Mouse (Mus musculus) neural tube, embryonic 13.5 days (tissue): ENCODE measurements at regions not wholly inside any gene's neighbourhood (a gene's known extent, or its start where the extent isn't known, plus 50 kb on each side); places are given as distances from the start of the nearest gene placed in this dataset.

ENCODE experiments used
- ATAC-seq: fragments of 200-750 bp; cut with Nextera tagmentation; 2 replicates; pipeline ENCODE4 v1.8.0; 2017; ENCODE audit warnings: low read depth, mild to moderate bottlenecking, moderate TSS enrichment, moderate library complexity
- H3K27ac ChIP-seq: fragments of 300-500 bp; sonication (generic); replicated peaks from 2 replicates; pipeline ENCODE4 v1.5.1; 2015; ENCODE audit warnings: moderate library complexity, mild to moderate bottlenecking, inconsistent platforms
- H3K27me3 ChIP-seq: fragments of 300-500 bp; sonication (generic); 2 replicates; pipeline ENCODE4 v1.6.1; 2015; ENCODE audit warnings: mild to moderate bottlenecking, inconsistent platforms
- H3K36me3 ChIP-seq: fragments of 300-500 bp; sonication (generic); 2 replicates; pipeline ENCODE4 v1.6.1; 2015; ENCODE audit warnings: mild to moderate bottlenecking, inconsistent platforms
- H3K4me1 ChIP-seq: fragments of 300-500 bp; sonication (generic); replicated peaks from 2 replicates; pipeline ENCODE4 v1.6.1; 2015; ENCODE audit warnings: inconsistent platforms
- H3K4me2 ChIP-seq: fragments of 300-500 bp; sonication (generic); 2 replicates; pipeline ENCODE4 v1.6.1; 2015; ENCODE audit warnings: inconsistent platforms, mild to moderate bottlenecking, moderate library complexity
- H3K4me3 ChIP-seq: fragments of 300-500 bp; sonication (generic); 2 replicates; pipeline ENCODE4 v1.5.1; 2015; ENCODE audit warnings: mild to moderate bottlenecking, inconsistent platforms
- H3K9ac ChIP-seq: fragments of 300-500 bp; sonication (generic); 2 replicates; pipeline ENCODE4 v1.6.1; 2015; ENCODE audit warnings: moderate library complexity, mild to moderate bottlenecking, inconsistent platforms
- H3K9me3 ChIP-seq: fragments of 300-500 bp; sonication (generic); 2 replicates; pipeline ENCODE4 v1.6.1; 2016; ENCODE audit warnings: inconsistent platforms
- WGBS: fragments of 180-500 bp; shearing (Covaris S2); methylation state at CpG from one replicate; pipeline ENCODE4 v1.1.7; 2015; 5-methylcytosine and 5-hydroxymethylcytosine counted together

DNA sequence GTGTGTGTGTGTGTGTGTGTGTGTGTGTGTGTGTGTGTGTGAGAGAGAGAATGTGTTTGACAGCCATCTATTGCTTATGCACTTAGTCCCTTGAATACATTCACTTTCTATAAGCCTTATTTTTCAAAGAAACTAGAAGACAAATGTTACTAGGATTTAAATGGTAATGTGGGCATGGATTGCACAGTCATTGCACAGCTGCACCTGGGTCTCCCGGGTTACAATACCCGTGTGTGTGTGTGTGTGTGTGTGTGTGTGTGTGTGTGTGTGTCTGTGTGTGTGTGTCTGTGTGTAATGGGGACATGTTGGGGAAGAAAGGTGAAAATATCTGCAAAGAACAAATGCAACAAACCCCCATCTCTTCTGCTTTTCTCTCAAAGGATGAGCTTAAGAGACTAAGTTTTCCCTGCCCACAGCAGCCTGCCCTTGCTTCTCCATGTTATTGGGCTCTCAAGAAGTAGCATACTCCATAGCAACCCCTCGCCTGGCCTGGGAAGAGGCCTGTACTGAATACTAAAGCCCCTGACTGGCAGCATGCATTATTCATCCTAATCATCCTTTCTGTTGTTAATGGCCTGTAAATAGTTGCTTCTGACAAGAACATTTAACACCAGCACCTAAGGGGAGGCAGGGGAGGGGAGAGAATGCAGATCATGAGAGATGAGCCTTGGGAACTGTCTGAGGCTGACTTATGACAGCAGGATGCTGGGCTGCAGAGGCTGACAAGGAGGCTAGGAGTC is 467.8 kb upstream of the Mctp2 start:
- peak; percentile 96 for ATAC-seq
- no peaks in the 10 kb centered on the region for H3K9me3 ChIP-seq
- H3K27me3 ChIP-seq: no peaks in the 10 kb centered on the region
- 20% methylated on average over 3 of the region's 3 CpGs for WGBS
- H3K9ac ChIP-seq: no peak overlapping the region
- no peak overlapping the region for H3K4me2 ChIP-seq
- no peak overlapping the region for H3K4me3 ChIP-seq
- peaks cover 21% of the 10 kb centered on the region for H3K4me1 ChIP-seq
- H3K36me3 ChIP-seq: no peaks in the 10 kb centered on the region
- H3K27ac ChIP-seq: peak overlapping the region; percentile 83

DNA sequence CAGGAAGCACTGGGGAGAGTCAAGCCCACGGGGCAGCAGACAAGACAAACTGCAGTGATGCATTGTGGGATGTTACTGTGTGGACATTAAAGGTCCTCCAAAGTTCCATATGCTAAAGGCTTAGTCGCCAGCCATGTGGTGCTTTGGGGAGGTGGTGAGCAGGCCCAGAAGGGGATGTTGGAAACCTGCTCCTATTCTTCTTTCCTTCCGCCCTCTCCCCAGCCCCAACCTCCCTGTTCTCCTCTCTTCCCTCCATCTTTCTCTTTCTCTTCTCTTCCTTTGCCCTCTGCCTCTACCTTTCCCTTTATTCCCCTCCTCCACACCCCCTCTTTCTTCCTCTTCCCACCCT is 468.3 kb upstream of the Mctp2 start:
- WGBS: 25% methylated on average over 3 of the region's 3 CpGs
- H3K4me3 ChIP-seq: no peak overlapping the region
- H3K4me1 ChIP-seq: peaks cover 21% of the 10 kb centered on the region
- peak overlapping the region; percentile 83 for H3K27ac ChIP-seq
- no peak overlapping the region for H3K9ac ChIP-seq
- ATAC-seq: peak; percentile 57; the same call in 1 of the 2 replicates
- H3K4me2 ChIP-seq: no peak overlapping the region
- no peaks in the 10 kb centered on the region for H3K27me3 ChIP-seq
- H3K9me3 ChIP-seq: no peaks in the 10 kb centered on the region
- no peaks in the 10 kb centered on the region for H3K36me3 ChIP-seq

DNA sequence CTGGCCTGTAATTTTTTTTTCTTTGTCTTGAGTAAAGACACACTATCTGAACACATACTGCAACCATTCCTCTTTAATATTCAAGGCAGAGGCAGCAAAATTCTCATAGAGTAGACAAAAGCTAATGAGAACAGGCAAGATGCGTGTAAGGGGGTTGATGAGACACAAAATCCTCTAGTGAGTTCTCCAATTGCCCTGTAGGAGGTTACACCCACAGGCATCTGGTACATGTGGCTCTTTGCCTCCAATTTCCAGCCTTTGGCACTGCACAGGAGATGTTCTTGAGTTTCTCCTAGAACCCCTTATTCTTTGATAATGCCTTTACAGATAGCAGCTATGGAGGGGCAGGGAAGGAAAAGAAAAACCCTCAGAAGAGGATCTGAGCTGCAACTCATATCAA is 480.9 kb upstream of the Mctp2 start:
- H3K4me1 ChIP-seq: no peaks in the 10 kb centered on the region
- no peak overlapping the region for H3K27ac ChIP-seq
- no peaks in the 10 kb centered on the region for H3K36me3 ChIP-seq
- H3K4me2 ChIP-seq: no peak overlapping the region
- no peak overlapping the region for H3K9ac ChIP-seq
- whole genome bisulfite sequencing: 67% methylated on average over 1 of the region's 1 CpGs
- no peak for ATAC-seq
- no peak overlapping the region for H3K4me3 ChIP-seq
- H3K9me3 ChIP-seq: no peaks in the 10 kb centered on the region
- no peaks in the 10 kb centered on the region for H3K27me3 ChIP-seq

DNA sequence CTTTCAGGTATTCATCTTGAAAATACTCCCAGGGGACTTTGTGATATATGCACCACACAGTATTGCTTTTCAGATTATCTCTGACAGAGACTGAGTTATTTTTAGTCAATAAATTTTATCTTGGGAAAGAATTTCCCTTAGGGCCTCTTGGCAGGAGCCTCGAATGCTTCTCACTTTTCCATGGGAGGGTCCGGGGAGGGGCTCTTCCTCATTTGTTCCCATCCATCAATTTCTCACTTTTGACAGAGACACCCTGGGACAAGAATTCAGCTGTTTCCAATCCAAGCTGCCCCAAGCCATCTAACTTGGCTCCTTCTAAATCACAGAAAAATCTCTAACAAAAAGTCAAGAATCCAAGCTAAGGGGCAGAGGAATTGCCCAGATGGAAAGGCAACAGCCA is 481.9 kb upstream of the Mctp2 start:
- H3K27ac ChIP-seq: no peak overlapping the region
- ATAC-seq: no peak
- no peak overlapping the region for H3K4me3 ChIP-seq
- H3K36me3 ChIP-seq: no peaks in the 10 kb centered on the region
- H3K4me2 ChIP-seq: no peak overlapping the region
- H3K9ac ChIP-seq: no peak overlapping the region
- H3K27me3 ChIP-seq: no peaks in the 10 kb centered on the region
- no peaks in the 10 kb centered on the region for H3K4me1 ChIP-seq
- H3K9me3 ChIP-seq: no peaks in the 10 kb centered on the region
- 21% methylated on average over 2 of the region's 2 CpGs for WGBS

DNA sequence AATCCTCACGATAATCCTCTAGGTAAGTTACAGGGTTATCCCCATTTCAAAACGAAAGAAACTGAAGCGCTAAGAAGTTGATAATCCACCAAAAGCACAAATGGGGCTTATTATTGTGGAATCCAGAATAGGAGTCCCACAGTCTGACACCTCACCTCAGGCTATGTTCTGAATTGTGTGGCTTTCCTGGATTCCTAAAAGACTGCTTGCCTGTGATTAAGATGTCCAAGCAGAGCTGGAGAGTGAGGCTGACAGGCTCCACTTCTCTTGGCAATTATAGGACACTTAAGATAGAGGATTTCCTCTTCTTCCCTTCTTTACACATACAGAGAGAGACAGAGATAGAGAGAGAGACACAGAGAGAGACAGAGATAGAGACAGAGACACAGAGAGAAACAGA is 515.7 kb upstream of the Mctp2 start:
- H3K36me3 ChIP-seq: no peaks in the 10 kb centered on the region

DNA sequence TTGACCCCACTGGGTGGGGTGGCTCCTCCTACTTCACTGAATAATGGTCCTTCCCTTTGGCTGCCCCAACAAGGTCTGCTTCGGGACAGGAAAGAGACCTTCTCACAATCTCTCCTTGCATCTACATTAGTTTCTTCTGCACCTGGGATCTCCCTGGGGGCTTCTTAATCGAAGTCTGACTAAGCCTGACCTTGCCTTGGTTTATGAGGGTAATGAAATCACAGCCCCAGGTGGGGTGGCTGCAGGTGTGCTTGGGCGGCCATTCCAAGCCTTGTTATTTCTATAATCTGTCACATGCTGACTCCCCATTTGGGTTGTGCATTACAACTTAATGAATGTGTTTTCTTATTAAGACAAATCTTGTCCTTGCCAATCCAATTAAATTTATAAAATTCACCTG is 520.2 kb upstream of the Mctp2 start:
- H3K9me3 ChIP-seq: peaks cover 14% of the 10 kb centered on the region

More for the DNA sequence above, 515.7 kb upstream of the Mctp2 start:
- H3K4me3 ChIP-seq: no peak overlapping the region
- H3K4me2 ChIP-seq: no peak overlapping the region
- H3K9me3 ChIP-seq: peaks cover 2% of the 10 kb centered on the region; the same call in 1 of the 2 replicates
- no peak for ATAC-seq
- H3K9ac ChIP-seq: no peak overlapping the region
- H3K27me3 ChIP-seq: no peaks in the 10 kb centered on the region
- WGBS: 93% methylated on average over 3 of the region's 3 CpGs
- H3K4me1 ChIP-seq: no peaks in the 10 kb centered on the region
- H3K27ac ChIP-seq: no peak overlapping the region

DNA sequence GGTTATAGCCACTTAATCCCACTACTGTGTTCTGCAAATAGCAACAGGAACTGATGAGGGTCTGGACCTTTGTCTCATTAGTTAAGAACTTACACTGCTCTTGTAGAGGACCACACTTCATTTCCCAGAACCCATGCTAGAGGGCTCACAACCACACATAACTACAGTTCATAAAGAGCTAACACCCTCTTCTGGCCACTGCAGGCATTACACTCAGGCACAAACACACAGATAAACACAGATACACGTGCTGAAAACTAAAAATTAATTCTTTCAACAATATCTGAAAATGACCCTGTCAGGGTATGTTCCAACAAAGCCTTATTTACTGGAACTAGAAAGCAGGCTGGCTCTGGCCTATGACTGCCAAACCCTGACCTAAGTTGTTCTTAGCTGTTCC is 529.0 kb upstream of the Mctp2 start:
- WGBS: 96% methylated on average over 1 of the region's 1 CpGs
- Histone ChIP-seq H3K4me3 (no peak overlapping the region), H3K9me3 (no peaks in the 10 kb centered on the region), H3K27me3 (no peaks in the 10 kb centered on the region), H3K4me2 (no peak overlapping the region), H3K27ac (no peak overlapping the region), H3K9ac (no peak overlapping the region), H3K36me3 (no peaks in the 10 kb centered on the region), H3K4me1 (peaks cover 26% of the 10 kb centered on the region)
- ATAC-seq: no peak

More for the DNA sequence above, 520.2 kb upstream of the Mctp2 start:
- H3K27ac ChIP-seq: no peak overlapping the region
- H3K4me2 ChIP-seq: no peak overlapping the region
- H3K36me3 ChIP-seq: no peaks in the 10 kb centered on the region
- no peak overlapping the region for H3K4me3 ChIP-seq
- no peaks in the 10 kb centered on the region for H3K27me3 ChIP-seq
- 77% methylated on average over 3 of the region's 3 CpGs for WGBS
- no peaks in the 10 kb centered on the region for H3K4me1 ChIP-seq
- ATAC-seq: no peak
- H3K9ac ChIP-seq: no peak overlapping the region

DNA sequence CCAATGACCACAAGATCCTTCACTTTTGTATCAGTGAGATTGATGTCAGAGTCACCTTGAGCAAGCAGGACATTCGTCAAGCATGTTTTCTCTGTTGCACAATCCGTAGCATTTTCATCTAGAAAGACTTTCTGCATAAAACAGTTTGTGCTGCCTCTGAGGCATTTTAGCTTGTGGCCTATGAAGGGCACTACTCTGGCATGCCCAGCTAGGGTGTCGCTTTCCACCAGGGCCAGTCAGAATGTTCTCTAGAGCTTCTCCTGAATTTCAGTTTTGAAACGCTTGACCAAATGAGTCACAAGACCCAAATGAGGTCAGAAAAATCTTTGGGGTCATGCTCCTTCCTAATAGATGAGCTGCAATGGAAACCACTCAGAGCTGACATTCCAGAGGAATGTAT is 529.6 kb upstream of the Mctp2 start:
- no peak overlapping the region for H3K4me3 ChIP-seq
- H3K9ac ChIP-seq: no peak overlapping the region
- peaks cover 26% of the 10 kb centered on the region for H3K4me1 ChIP-seq
- ATAC-seq: no peak
- H3K4me2 ChIP-seq: no peak overlapping the region
- H3K36me3 ChIP-seq: no peaks in the 10 kb centered on the region
- WGBS: 78% methylated on average over 4 of the region's 4 CpGs
- H3K27me3 ChIP-seq: no peaks in the 10 kb centered on the region
- H3K9me3 ChIP-seq: no peaks in the 10 kb centered on the region
- H3K27ac ChIP-seq: no peak overlapping the region

DNA sequence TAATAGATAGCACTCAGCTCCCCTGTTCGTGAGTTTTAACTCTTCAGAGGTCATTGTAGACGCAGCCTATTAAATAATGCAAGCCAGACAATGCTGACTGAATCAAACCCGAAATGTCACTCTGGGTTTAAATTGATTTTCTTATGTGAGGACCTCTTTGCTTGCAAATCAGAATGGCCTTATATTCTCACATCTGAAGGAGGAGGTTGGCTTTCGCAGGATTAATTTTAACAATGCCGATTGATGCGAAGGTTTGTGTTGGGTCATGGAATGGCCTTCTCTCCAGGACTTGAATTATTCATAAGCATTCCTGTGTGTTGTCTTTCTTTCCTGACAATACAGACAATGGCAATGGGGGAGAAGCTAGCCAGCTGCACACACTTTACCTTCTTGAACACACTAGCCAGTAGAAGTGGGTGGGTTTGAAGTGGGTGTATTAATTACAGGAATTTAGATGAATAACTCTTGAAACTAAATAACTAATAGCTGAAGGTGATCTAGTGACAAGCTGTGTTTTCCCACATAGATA is 530.1 kb upstream of the Mctp2 start:
- H3K4me3 ChIP-seq: no peak overlapping the region
- H3K27ac ChIP-seq: no peak overlapping the region
- no peak overlapping the region for H3K9ac ChIP-seq
- H3K36me3 ChIP-seq: no peaks in the 10 kb centered on the region
- H3K27me3 ChIP-seq: no peaks in the 10 kb centered on the region
- no peaks in the 10 kb centered on the region for H3K9me3 ChIP-seq
- peaks cover 26% of the 10 kb centered on the region for H3K4me1 ChIP-seq
- 32% methylated on average over 6 of the region's 6 CpGs for WGBS
- no peak overlapping the region for H3K4me2 ChIP-seq
- no peak for ATAC-seq

DNA sequence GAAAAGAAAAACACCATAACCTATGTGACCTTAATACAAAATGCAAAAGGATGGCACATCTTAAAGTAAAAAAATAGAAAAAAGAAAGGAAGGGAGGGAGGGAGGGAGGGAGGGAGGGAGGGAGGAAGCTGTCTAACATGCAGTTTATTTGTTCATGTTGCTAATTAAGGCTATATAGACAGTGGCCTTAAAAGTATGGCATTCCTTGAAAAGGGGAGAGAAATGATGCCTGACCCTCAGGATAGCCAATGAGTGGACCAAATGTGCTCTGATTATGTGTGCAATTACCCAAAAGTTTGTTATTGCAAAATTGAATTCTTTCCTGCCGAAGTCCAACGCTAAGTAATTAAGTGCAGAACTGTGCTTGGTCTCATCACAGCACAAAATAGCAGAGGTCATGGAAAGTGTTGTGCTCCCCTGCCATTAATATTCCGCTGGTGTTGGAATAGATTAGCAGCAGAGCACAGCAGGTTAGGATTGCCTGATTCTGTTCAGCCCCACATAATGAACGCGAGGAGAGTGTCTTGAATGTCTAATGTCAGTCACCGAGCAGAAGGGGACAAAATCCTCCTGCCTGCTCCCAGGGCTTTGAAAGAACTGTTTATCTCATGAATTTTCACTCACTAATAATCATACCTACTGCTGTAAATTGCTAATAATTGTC is 531.7 kb upstream of the Mctp2 start:
- no peak overlapping the region for H3K4me3 ChIP-seq
- no peaks in the 10 kb centered on the region for H3K36me3 ChIP-seq
- H3K4me2 ChIP-seq: 0 out of 2 replicates have a peak overlapping the region, but pooled peaks have one; percentile 5
- no peaks in the 10 kb centered on the region for H3K9me3 ChIP-seq
- H3K9ac ChIP-seq: no peak overlapping the region
- peaks cover 26% of the 10 kb centered on the region for H3K4me1 ChIP-seq
- ATAC-seq: 0 out of 2 replicates have a peak, but pooled peaks have one; percentile 47
- H3K27ac ChIP-seq: peak overlapping the region; percentile 35; the same call in 1 of the 2 replicates
- 17% methylated on average over 6 of the region's 6 CpGs for WGBS
- no peaks in the 10 kb centered on the region for H3K27me3 ChIP-seq

DNA sequence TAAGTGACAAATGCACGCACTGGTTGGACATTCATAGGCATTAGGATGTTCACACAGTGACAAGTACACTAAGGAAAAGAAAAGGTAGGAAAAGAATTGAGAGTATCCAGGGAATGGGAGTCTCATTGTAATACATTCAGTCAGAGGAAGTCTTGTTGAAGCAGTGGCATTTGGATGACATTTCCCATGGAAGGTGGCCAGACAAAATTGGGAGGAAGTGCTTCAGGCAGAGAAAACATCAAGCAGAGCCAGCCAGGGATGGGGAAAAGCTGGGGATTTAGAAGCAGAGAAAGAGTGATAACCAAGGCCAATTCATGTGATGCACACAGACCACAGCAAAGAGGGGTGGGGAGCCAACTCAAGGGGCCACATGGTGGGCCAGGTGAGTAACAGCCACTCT is 524.0 kb upstream of the Rgma start:
- 92% methylated on average over 1 of the region's 1 CpGs for WGBS
- ATAC-seq: no peak
- Histone ChIP-seq H3K27me3 (no peaks in the 10 kb centered on the region), H3K4me1 (no peaks in the 10 kb centered on the region), H3K36me3 (no peaks in the 10 kb centered on the region), H3K9me3 (no peaks in the 10 kb centered on the region), H3K9ac (no peak overlapping the region), H3K27ac (no peak overlapping the region), H3K4me2 (no peak overlapping the region), H3K4me3 (no peak overlapping the region)

DNA sequence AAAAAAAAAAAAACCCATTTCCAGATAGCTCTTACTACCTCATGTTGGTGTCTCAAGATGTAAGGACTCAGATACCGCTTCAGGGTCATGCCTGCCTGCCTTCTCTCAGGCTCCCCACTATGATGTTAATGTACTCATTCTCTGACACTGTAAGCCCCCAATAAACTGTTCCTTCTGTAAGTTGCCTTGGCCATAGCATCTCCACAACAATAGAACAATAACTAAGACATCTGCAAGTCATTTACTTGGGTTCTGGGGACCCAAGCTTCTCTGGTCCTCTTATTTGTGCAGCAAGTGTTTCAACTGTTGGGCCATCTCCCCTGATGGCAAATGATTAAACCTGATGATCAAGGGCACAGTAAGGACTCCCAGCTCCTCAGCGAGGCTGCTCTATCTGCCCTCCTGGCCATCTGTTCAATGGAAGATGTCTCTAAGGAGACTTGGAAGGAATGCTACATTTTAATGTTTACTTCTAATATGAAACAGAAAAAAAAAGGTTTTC is 520.8 kb upstream of the Rgma start:
- Histone ChIP-seq H3K27ac (no peak overlapping the region), H3K36me3 (no peaks in the 10 kb centered on the region), H3K27me3 (no peaks in the 10 kb centered on the region), H3K4me1 (no peaks in the 10 kb centered on the region), H3K9ac (no peak overlapping the region), H3K9me3 (no peaks in the 10 kb centered on the region), H3K4me3 (no peak overlapping the region), H3K4me2 (no peak overlapping the region)
- ATAC-seq: no peak
- whole genome bisulfite sequencing: 48% methylated on average over 2 of the region's 2 CpGs
